Mouse (Mus musculus): Measurements from ENCODE around the gene Npr1. TPM values are rescaled to one million over a fixed set of nuclear protein-coding genes. Genes with fewer than 3 reads are reported as not detected.
A peak's percentile ranks its signal among the peaks of the same experiment; 100 is the strongest.

Gene Npr1
- polyA plus RNA-seq, 1 experiment, result 13.6 TPM

DNA sequence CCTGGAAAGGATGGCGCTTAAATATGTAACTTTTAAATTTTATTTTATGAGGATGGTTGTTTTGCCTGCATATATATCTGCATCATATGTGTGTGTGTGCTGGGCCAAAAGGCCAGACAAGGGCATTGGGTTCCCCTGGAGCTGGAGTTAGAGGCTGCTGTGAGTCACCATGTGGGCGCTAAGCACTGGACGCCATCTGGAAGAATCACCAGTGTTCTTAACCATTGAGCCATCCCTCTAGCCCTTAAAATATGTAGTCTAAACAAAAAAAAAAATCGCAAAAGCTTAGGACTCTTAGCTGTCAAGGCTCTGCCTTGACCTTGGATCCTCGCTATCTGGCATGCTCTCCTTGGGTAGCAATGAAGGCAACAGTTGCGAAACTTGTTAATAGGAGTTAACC lies 22.9 kb upstream of the Npr1 start:
- TF ChIP-seq POLR2A (IDR thresholded peaks at IDR 0.05; ENCODE audit: insufficient read depth, low read length), result no peak
- no peak for TF ChIP-seq EP300 (IDR thresholded peaks at IDR 0.05; ENCODE audit: insufficient read depth, low read depth, low read length)
- no peak for TF ChIP-seq CTCF (IDR thresholded peaks at IDR 0.05; ENCODE audit: low read depth, low read length)
- H3K4me3 ChIP-seq (ENCODE audit: low read depth, low read length), result no peak overlapping the region
- no peaks in the 10 kb centered on the region for H3K9me3 ChIP-seq (replicated peaks; ENCODE audit: control insufficient read depth, insufficient read depth, low read length, poor library complexity, severe bottlenecking)
- H3K27ac ChIP-seq (ENCODE audit: insufficient read depth, low read length), result 0 out of 2 replicates have a peak overlapping the region, but pooled peaks have one; percentile 22
- no peaks in the 10 kb centered on the region for H3K27me3 ChIP-seq (ENCODE audit: control insufficient read depth, insufficient read depth, low read length, poor library complexity, severe bottlenecking)
- H3K4me1 ChIP-seq (ENCODE audit: control insufficient read depth, insufficient read depth, low read length), result no peaks in the 10 kb centered on the region
- H3K36me3 ChIP-seq (ENCODE audit: control insufficient read depth, insufficient read depth, low read length, poor library complexity, severe bottlenecking), result peaks cover 51% of the 10 kb centered on the region
- H3K9ac ChIP-seq (ENCODE audit: low read depth, poor library complexity, severe bottlenecking), result no peak overlapping the region

GRCm38 (mm10) chr3:90486998-90487397 lies 21.3 kb upstream of the Npr1 start:
- H3K4me3 ChIP-seq (ENCODE audit: low read depth, low read length), result no peak overlapping the region
- TF ChIP-seq EP300 (IDR thresholded peaks at IDR 0.05; ENCODE audit: insufficient read depth, low read depth, low read length) (no peak), CTCF (IDR thresholded peaks at IDR 0.05; ENCODE audit: low read depth, low read length) (no peak), POLR2A (IDR thresholded peaks at IDR 0.05; ENCODE audit: insufficient read depth, low read length) (no peak)
- peaks cover 66% of the 10 kb centered on the region for H3K36me3 ChIP-seq (ENCODE audit: control insufficient read depth, insufficient read depth, low read length, poor library complexity, severe bottlenecking)
- H3K27me3 ChIP-seq (ENCODE audit: control insufficient read depth, insufficient read depth, low read length, poor library complexity, severe bottlenecking), result no peaks in the 10 kb centered on the region
- no peak overlapping the region for H3K9ac ChIP-seq (ENCODE audit: low read depth, poor library complexity, severe bottlenecking)
- H3K9me3 ChIP-seq (replicated peaks; ENCODE audit: control insufficient read depth, insufficient read depth, low read length, poor library complexity, severe bottlenecking), result no peaks in the 10 kb centered on the region
- no peak overlapping the region for H3K27ac ChIP-seq (ENCODE audit: insufficient read depth, low read length)
- no peaks in the 10 kb centered on the region for H3K4me1 ChIP-seq (ENCODE audit: control insufficient read depth, insufficient read depth, low read length)

- H3K27ac ChIP-seq (ENCODE audit: insufficient read depth, low read length), result peak within 1 kb of the TSS; percentile 67
- H3K36me3 ChIP-seq (ENCODE audit: control insufficient read depth, insufficient read depth, low read length, poor library complexity, severe bottlenecking), result peaks cover 35% of the 10 kb centered on the region
- peak within 1 kb of the TSS; percentile 93 for H3K9ac ChIP-seq (ENCODE audit: low read depth, poor library complexity, severe bottlenecking)
- no peaks in the 10 kb centered on the region for H3K9me3 ChIP-seq (replicated peaks; ENCODE audit: control insufficient read depth, insufficient read depth, low read length, poor library complexity, severe bottlenecking)
- H3K4me1 ChIP-seq (ENCODE audit: control insufficient read depth, insufficient read depth, low read length), result no peaks in the 10 kb centered on the region
- no peaks in the 10 kb centered on the region for H3K27me3 ChIP-seq (ENCODE audit: control insufficient read depth, insufficient read depth, low read length, poor library complexity, severe bottlenecking)
- peak within 1 kb of the TSS; percentile 81 for H3K4me3 ChIP-seq (ENCODE audit: low read depth, low read length)
- TF ChIP-seq EP300 (IDR thresholded peaks at IDR 0.05; ENCODE audit: insufficient read depth, low read depth, low read length) (0 out of 2 replicates have a peak, but pooled peaks have one; percentile 22), CTCF (IDR thresholded peaks at IDR 0.05; ENCODE audit: low read depth, low read length) (no peak), POLR2A (IDR thresholded peaks at IDR 0.05; ENCODE audit: insufficient read depth, low read length) (peak; percentile 79)
These were observed 10.4 kb upstream of the Npr1 start, which contains the start of gene Ilf2 for GRCm38 (mm10) chr3:90475831-90476611. Gene Ilf2, plus strand, starts transcription at chr3:90476126.

- Histone ChIP-seq H3K4me3 (ENCODE audit: low read depth, low read length) (peak overlapping the region; percentile 52), H3K4me1 (ENCODE audit: control insufficient read depth, insufficient read depth, low read length) (no peaks in the 10 kb centered on the region), H3K36me3 (ENCODE audit: control insufficient read depth, insufficient read depth, low read length, poor library complexity, severe bottlenecking) (peaks cover 28% of the 10 kb centered on the region), H3K9me3 (replicated peaks; ENCODE audit: control insufficient read depth, insufficient read depth, low read length, poor library complexity, severe bottlenecking) (no peaks in the 10 kb centered on the region), H3K27ac (ENCODE audit: insufficient read depth, low read length) (0 out of 2 replicates have a peak overlapping the region, but pooled peaks have one; percentile 36), H3K9ac (ENCODE audit: low read depth, poor library complexity, severe bottlenecking) (peak overlapping the region; percentile 68), H3K27me3 (ENCODE audit: control insufficient read depth, insufficient read depth, low read length, poor library complexity, severe bottlenecking) (no peaks in the 10 kb centered on the region)
- TF ChIP-seq CTCF (IDR thresholded peaks at IDR 0.05; ENCODE audit: low read depth, low read length), result no peak
- no peak for TF ChIP-seq POLR2A (IDR thresholded peaks at IDR 0.05; ENCODE audit: insufficient read depth, low read length)
- TF ChIP-seq EP300 (IDR thresholded peaks at IDR 0.05; ENCODE audit: insufficient read depth, low read depth, low read length), result no peak
These were observed 9.6 kb upstream of the Npr1 start for GRCm38 (mm10) chr3:90475151-90475830.

DNA sequence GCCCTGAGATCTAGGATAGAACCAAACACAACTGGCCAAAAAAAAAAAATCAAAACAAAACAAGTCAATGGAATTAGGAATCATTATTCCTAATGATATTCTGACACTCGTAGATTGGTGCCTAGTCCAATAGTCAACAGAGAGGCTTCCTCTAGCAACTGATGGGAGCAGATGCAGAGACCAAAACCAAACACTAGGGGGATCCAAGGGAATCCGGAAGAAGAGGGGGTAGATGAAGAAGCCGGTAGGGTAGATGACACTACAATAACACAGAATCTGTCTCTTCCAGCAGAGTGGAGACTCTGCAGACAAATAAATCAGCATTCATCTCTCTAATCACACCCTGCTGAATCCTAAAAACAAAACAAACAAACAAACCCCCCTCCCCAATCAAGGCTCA lies 6.5 kb upstream of the Npr1 start:
- peaks cover under 1% of the 10 kb centered on the region; the same call in 1 of the 2 replicates for H3K36me3 ChIP-seq (ENCODE audit: control insufficient read depth, insufficient read depth, low read length, poor library complexity, severe bottlenecking)
- no peaks in the 10 kb centered on the region for H3K9me3 ChIP-seq (replicated peaks; ENCODE audit: control insufficient read depth, insufficient read depth, low read length, poor library complexity, severe bottlenecking)
- no peak overlapping the region; the same call in 1 of the 2 replicates for H3K27ac ChIP-seq (ENCODE audit: insufficient read depth, low read length)
- no peak overlapping the region for H3K4me3 ChIP-seq (ENCODE audit: low read depth, low read length)
- H3K4me1 ChIP-seq (ENCODE audit: control insufficient read depth, insufficient read depth, low read length), result no peaks in the 10 kb centered on the region
- TF ChIP-seq EP300 (IDR thresholded peaks at IDR 0.05; ENCODE audit: insufficient read depth, low read depth, low read length), result no peak
- TF ChIP-seq CTCF (IDR thresholded peaks at IDR 0.05; ENCODE audit: low read depth, low read length), result no peak
- no peak overlapping the region for H3K9ac ChIP-seq (ENCODE audit: low read depth, poor library complexity, severe bottlenecking)
- H3K27me3 ChIP-seq (ENCODE audit: control insufficient read depth, insufficient read depth, low read length, poor library complexity, severe bottlenecking), result no peaks in the 10 kb centered on the region

Data from ES-Bruce4 (cell line).